19 mouse cellular contexts compared by ENCODE assay signal in the genomic region with DNA sequence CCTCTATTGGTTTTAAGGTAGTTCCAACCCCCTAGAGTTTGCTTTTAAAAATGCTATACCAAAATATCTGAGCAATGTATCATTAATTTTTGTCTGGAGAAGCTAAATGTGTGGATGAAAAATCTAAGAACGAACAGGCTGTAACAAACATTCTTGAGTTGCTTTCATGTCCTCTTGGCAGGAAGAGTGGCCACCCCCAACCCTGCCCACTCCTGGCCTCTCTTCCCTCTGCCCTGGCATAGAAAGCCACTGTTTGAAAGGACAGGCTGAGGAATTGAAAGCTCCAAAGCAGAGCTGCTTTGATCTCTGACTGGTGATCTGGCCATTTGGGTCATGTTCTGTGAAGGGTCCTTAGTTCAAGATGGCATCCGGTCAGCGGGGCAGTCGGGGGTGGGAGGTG. TPM values are rescaled to one million over a fixed set of nuclear protein-coding genes. Genes with fewer than 3 reads are reported as not detected.
DNase-seq lines count a peak whose midpoint lies in the region; ATAC-seq and TF ChIP-seq lines count a peak whose summit lies in the region.
"Had no signal": no experiment of that assay in that cellular context is flagged by ENCODE, and none has a peak within 500 bp of the region (broad histone marks: within the 10 kb centered on the region; RNA-seq: fewer than 3 reads in every experiment).

No protein-coding gene starts in this region.

- H3K4me3 ChIP-seq in layer of hippocampus, adult 2 months: no peak overlapping the region
- no peak overlapping the region for H3K4me3 ChIP-seq in forebrain, embryonic 13.5 days
- H3K4me3 ChIP-seq: embryonic facial prominence, embryonic 10.5 days; embryonic facial prominence, embryonic 12.5 days had no signal

- H3K27ac ChIP-seq in layer of hippocampus, adult 2 months: no peak overlapping the region
- H3K27ac ChIP-seq in forebrain, embryonic 13.5 days: no peak overlapping the region
- H3K27ac ChIP-seq: embryonic facial prominence, embryonic 10.5 days; embryonic facial prominence, embryonic 12.5 days had no signal

- 92% methylated on average over 4 of the region's 4 CpGs for WGBS in forebrain, embryonic 13.5 days

- peak; percentile 14 to 38 for DNase-seq in cerebellum, postnatal 10 days
- DNase-seq in cerebellum, adult 9-11 months: no peak
- peak in 1 of 2 experiments; percentile 10 for DNase-seq in layer of hippocampus, adult 2 months (ENCODE audit: low spot score in 2 of 2)
- DNase-seq in layer of hippocampus, adult 9-10 months (ENCODE audit: low spot score): no peak
- DNase-seq: adrenal gland, adult 8-10 months; adrenal gland, postnatal 14 days; adrenal gland, postnatal 36 days; cerebellum, adult 11 months; cerebellum, adult 2 months; cerebellum, adult 9-10 months; cerebellum, postnatal 25 days had no signal

- no peaks in the 10 kb centered on the region for H3K4me1 ChIP-seq in forebrain, embryonic 13.5 days
- H3K4me1 ChIP-seq: embryonic facial prominence, embryonic 10.5 days; embryonic facial prominence, embryonic 12.5 days had no signal

- no peaks in the 10 kb centered on the region for H3K27me3 ChIP-seq in forebrain, embryonic 13.5 days
- H3K27me3 ChIP-seq: embryonic facial prominence, embryonic 12.5 days; Patski had no signal

- no peak for ATAC-seq in forebrain, embryonic 13.5 days
- ATAC-seq: activated CD4-positive, CD25-positive, alpha-beta regulatory T cell, adult 4 months; forebrain, embryonic 14.5 days; forebrain, embryonic 16.5 days; Patski had no signal

- 0 out of 2 replicates have a peak, but pooled peaks have one; percentile 8 for TF ChIP-seq CTCF in layer of hippocampus, adult 2 months (conservative IDR thresholded peaks at IDR 0.05)

- H3K36me3 ChIP-seq in forebrain, embryonic 13.5 days (ENCODE audit: poor library complexity, severe bottlenecking): no peaks in the 10 kb centered on the region
- H3K36me3 ChIP-seq: embryonic facial prominence, embryonic 10.5 days; embryonic facial prominence, embryonic 12.5 days had no signal

- H3K4me2 ChIP-seq in forebrain, embryonic 13.5 days: no peak overlapping the region
- H3K4me2 ChIP-seq: embryonic facial prominence, embryonic 12.5 days had no signal

- H3K9ac ChIP-seq in forebrain, embryonic 13.5 days: no peak overlapping the region
- H3K9ac ChIP-seq: embryonic facial prominence, embryonic 12.5 days had no signal

- no peaks in the 10 kb centered on the region for H3K9me3 ChIP-seq in forebrain, embryonic 13.5 days (replicated peaks)
- H3K9me3 ChIP-seq: embryonic facial prominence, embryonic 10.5 days; embryonic facial prominence, embryonic 12.5 days had no signal

RNA-seq across cellular contexts. Expression of a gene that starts 32.8 kb away (rescaled TPM):
- total RNA-seq in layer of hippocampus, adult 2 months (2021): under 1 TPM; 0.15 to 0.17 TPM
- 0.04 and 0.05 TPM in 2 replicates for polyA plus RNA-seq in forebrain, embryonic 13.5 days (2015; fragmentation: Nextera tagmentation; extraction: Ambion mirVana)
- total RNA-seq: MEL had no signal
- polyA plus RNA-seq: Patski had no signal

Comparison
In these comparisons a context has a peak if more than half of its experiments do, and no peak if none do; other contexts are left out.
1. DNase-seq: peak in cerebellum, postnatal 10 days (2 of 2); none in cerebellum, adult 9-11 months (single experiment) and layer of hippocampus, adult 9-10 months (single experiment).